10 mouse cellular contexts compared by ENCODE assay signal in the genomic region with DNA sequence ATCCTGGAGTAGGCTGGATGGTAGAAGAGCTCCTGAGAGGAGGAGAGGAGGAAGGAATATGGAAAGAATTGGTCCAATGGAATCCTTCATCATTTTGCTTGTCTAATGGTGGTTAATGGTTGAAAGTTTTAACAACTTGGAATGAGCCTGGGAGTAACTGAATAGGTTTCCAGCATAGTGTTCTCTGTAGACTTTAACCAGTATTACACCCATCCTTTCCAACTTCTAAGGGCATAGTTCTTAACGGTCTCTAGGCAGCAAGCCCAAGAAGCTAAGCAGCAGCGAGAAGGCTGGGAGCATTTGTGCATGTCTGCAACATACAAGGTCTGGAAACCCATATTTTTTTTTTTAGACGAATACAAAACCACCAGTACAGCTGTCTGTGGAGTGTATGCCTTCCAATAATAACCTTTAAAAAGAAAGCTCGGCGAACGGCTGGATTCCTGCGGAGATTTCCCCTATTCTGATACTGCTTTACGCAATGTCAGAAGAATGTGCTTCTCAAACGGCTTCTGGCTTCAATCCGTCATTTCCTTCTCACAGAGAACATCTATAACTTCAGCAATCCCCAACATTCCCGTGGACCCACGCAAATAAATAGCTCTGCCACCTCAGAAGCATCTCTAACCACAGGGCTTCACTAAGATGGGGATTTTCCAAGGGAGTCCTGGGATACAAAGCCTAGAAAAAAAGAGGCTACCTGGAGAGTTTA. TPM values are rescaled to one million over a fixed set of nuclear protein-coding genes. Genes with fewer than 3 reads are reported as not detected.
A peak's percentile ranks its signal among the peaks of the same experiment; 100 is the strongest.
DNase-seq lines count a peak whose midpoint lies in the region; ATAC-seq and TF ChIP-seq lines count a peak whose summit lies in the region.
"Had no signal": no experiment of that assay in that cellular context is flagged by ENCODE, and none has a peak within 500 bp of the region (broad histone marks: within the 10 kb centered on the region; RNA-seq: fewer than 3 reads in every experiment).

No protein-coding gene starts in this region.

- H3K36me3 ChIP-seq in heart, embryonic 16.5 days (ENCODE audit: control insufficient read depth, insufficient read depth), result no peaks in the 10 kb centered on the region

- TF ChIP-seq CTCF in layer of hippocampus, adult 2 months (conservative IDR thresholded peaks at IDR 0.05), result no peak
- TF ChIP-seq CTCF in cortical plate, adult 2 months (IDR thresholded peaks at IDR 0.05; ENCODE audit: extremely low read depth, insufficient read depth, low read length), result no peak

- H3K4me2 ChIP-seq in heart, embryonic 16.5 days (ENCODE audit: low read depth, low read length), result peak overlapping the region; percentile 76

- no peaks in the 10 kb centered on the region for H3K9me3 ChIP-seq in heart, embryonic 16.5 days (replicated peaks; ENCODE audit: control insufficient read depth, low read length)

- no peak for TF ChIP-seq POLR2A in cortical plate, adult 2 months (IDR thresholded peaks at IDR 0.05; ENCODE audit: extremely low read depth, insufficient read depth, low read length)

- no peak overlapping the region for H3K27ac ChIP-seq in layer of hippocampus, adult 2 months
- no peak overlapping the region for H3K27ac ChIP-seq in cortical plate, adult 2 months (ENCODE audit: insufficient read depth, low read length)
- H3K27ac ChIP-seq in heart, embryonic 16.5 days (ENCODE audit: low read length), result peak overlapping the region; percentile 63
- H3K27ac ChIP-seq: macrophage had no signal

- H3K4me3 ChIP-seq in layer of hippocampus, adult 2 months, result peak overlapping the region; percentile 80
- H3K4me3 ChIP-seq in cortical plate, adult 2 months (ENCODE audit: insufficient read depth, low read length), result peak overlapping the region; percentile 90
- peak overlapping the region; percentile 34 for H3K4me3 ChIP-seq in heart, embryonic 16.5 days (ENCODE audit: low read length)

- H3K4me1 ChIP-seq in cortical plate, adult 2 months (ENCODE audit: control insufficient read depth, insufficient read depth, low read length), result no peaks in the 10 kb centered on the region; the same call in 1 of the 2 replicates
- H3K4me1 ChIP-seq in heart, embryonic 16.5 days (ENCODE audit: control insufficient read depth, insufficient read depth, low read length), result peaks cover 20% of the 10 kb centered on the region

- H3K27me3 ChIP-seq in heart, embryonic 16.5 days (ENCODE audit: control insufficient read depth, insufficient read depth, low read length), result no peaks in the 10 kb centered on the region

- no peak for ATAC-seq in heart, embryonic 16.5 days (replicated peaks; ENCODE audit: extremely low read depth, insufficient read depth, low FRiP score)

- WGBS in heart, embryonic 16.5 days, result 35% methylated on average over 12 of the region's 12 CpGs

- H3K9ac ChIP-seq in heart, embryonic 16.5 days (ENCODE audit: low read length), result 0 out of 2 replicates have a peak overlapping the region, but pooled peaks have one; percentile 13

- DNase-seq in layer of hippocampus, adult 2 months (ENCODE audit: low spot score in 2 of 2), result no peak
- no peak for DNase-seq in layer of hippocampus, adult 9-11 months
- peak; percentile 48 to 54 for DNase-seq in kidney, postnatal 25 days
- DNase-seq in frontal cortex, postnatal 14 days (ENCODE audit: low spot score in 2 of 2), result no peak
- no peak for DNase-seq in gastrocnemius, adult 8-10 months (ENCODE audit: low spot score in 2 of 2)
- DNase-seq in ovary, postnatal 14 days (ENCODE audit: low spot score), result no peak
- DNase-seq: thymus, postnatal 14 days had no signal

RNA-seq across cellular contexts. Expression of a gene that starts 1.9 kb away (rescaled TPM):
- 10 to 100 TPM; 16.5 to 16.7 TPM for total RNA-seq in layer of hippocampus, adult 2 months (2021)
- 14.8 and 16.1 TPM in 2 replicates for polyA plus RNA-seq in cortical plate, adult 2 months (2012; rRNA removed)
- 39.5 and 40.2 TPM in 2 replicates for polyA plus RNA-seq in heart, embryonic 16.5 days (2015; fragmentation: Nextera tagmentation; extraction: Ambion mirVana)
- total RNA-seq in gastrocnemius, adult 8-10 months (2022), result 1 to 10 TPM; 1.0 to 2.2 (median 1.5) TPM

Comparison
In these comparisons a context has a peak if more than half of its experiments do, and no peak if none do; other contexts are left out.
1. DNase-seq: peak in kidney, postnatal 25 days (2 of 2); none in layer of hippocampus, adult 2 months (0 of 2), layer of hippocampus, adult 9-11 months (single experiment), frontal cortex, postnatal 14 days (0 of 2), gastrocnemius, adult 8-10 months (0 of 2) and ovary, postnatal 14 days (single experiment).
2. H3K4me3 ChIP-seq: peak in every context shown above with its lines; median percentile 90 in cortical plate, adult 2 months; 80 in layer of hippocampus, adult 2 months; 34 in heart, embryonic 16.5 days.
3. RNA of a gene that starts 1.9 kb away (total RNA-seq): 16.5 to 16.7 TPM in layer of hippocampus, adult 2 months; 1.0 to 2.2 TPM in gastrocnemius, adult 8-10 months; every median in the first group is over 4 times any median in the second.